Mouse (Mus musculus) layer of hippocampus, postnatal 14 days (tissue): Measurements from ENCODE around the gene Uncx. TPM values are rescaled to one million over a fixed set of nuclear protein-coding genes. Genes with fewer than 3 reads are reported as not detected.

ENCODE experiments used
- DNase-seq, 2 experiments: peaks; one replicate each; pipeline ENCODE4 v3.0.0; 2021 to 2022; ENCODE audit warnings: low spot score in 2 of 2, mixed read lengths in 1 of 2
- long read RNA-seq, 2 experiments: library from polyadenylated mRNA; stranded (forward); transcript quantifications; one replicate each; pipeline ENCODE4 v2.0.0; 2021
- total RNA-seq, 2 experiments: library from RNA; stranded (reverse); gene quantifications; 2 replicates each; pipeline ENCODE4 v1.2.3; 2021

The Uncx gene
- total RNA-seq: under 1 TPM in 1 of 2 experiments, not detected in 1; 0.19 TPM
- long read RNA-seq, experiment 1: 0 reads
- long read RNA-seq, experiment 2: 0 reads

GRCm38 (mm10) chr5:139543214-139543613 is at the start of gene Uncx:
TSS of gene Uncx (plus strand) at chr5:139543494.
- no peak for DNase-seq

GRCm38 (mm10) chr5:139493690-139494089 is 49.6 kb upstream of the Uncx start:
- DNase-seq: no peak

GRCm38 (mm10) chr5:139495019-139495669 is 48.1 kb upstream of the Uncx start:
- DNase-seq: peak; percentile 25 to 39

- no peak for DNase-seq
Measured at GRCm38 (mm10) chr5:139496939-139497338, 46.4 kb upstream of the Uncx start.

GRCm38 (mm10) chr5:139498791-139499190 is 44.5 kb upstream of the Uncx start:
- no peak for DNase-seq

GRCm38 (mm10) chr5:139502281-139502680 is 41.0 kb upstream of the Uncx start:
- DNase-seq: peak in 1 of 2 experiments; percentile 26

- peak; percentile 68 to 78 for DNase-seq
Measured at GRCm38 (mm10) chr5:139505073-139505606, 38.2 kb upstream of the Uncx start.

- no peak for DNase-seq
Measured at GRCm38 (mm10) chr5:139506207-139506606, 37.1 kb upstream of the Uncx start.

- no peak for DNase-seq
Measured at GRCm38 (mm10) chr5:139510682-139511366, 32.5 kb upstream of the Uncx start.

GRCm38 (mm10) chr5:139512201-139512600 is 31.1 kb upstream of the Uncx start:
- DNase-seq: no peak

GRCm38 (mm10) chr5:139516281-139516680 is 27.0 kb upstream of the Uncx start:
- DNase-seq: no peak

- DNase-seq: no peak
Measured at GRCm38 (mm10) chr5:139520069-139520834, 23.0 kb upstream of the Uncx start.

GRCm38 (mm10) chr5:139521987-139522386 is 21.3 kb upstream of the Uncx start:
- no peak for DNase-seq

- no peak for DNase-seq
Measured at GRCm38 (mm10) chr5:139528851-139529250, 14.4 kb upstream of the Uncx start.

- no peak for DNase-seq
Measured at GRCm38 (mm10) chr5:139535386-139535919, 7.8 kb upstream of the Uncx start.

- peak; percentile 58 to 73 for DNase-seq
Measured at GRCm38 (mm10) chr5:139536211-139536910, 6.9 kb upstream of the Uncx start.

- DNase-seq: no peak
Measured at GRCm38 (mm10) chr5:139536911-139537738, 6.2 kb upstream of the Uncx start.

GRCm38 (mm10) chr5:139537739-139538135 is 5.6 kb upstream of the Uncx start:
- no peak for DNase-seq

GRCm38 (mm10) chr5:139541151-139542042 is 1.9 kb upstream of the Uncx start:
- DNase-seq: no peak
